Mouse (Mus musculus) gastrocnemius, adult 18-20 months (tissue): ENCODE data around the gene Skint7. TPM values are rescaled to one million over a fixed set of nuclear protein-coding genes. Genes with fewer than 3 reads are reported as not detected.
"Not testable (repeated sequence)": the region's sequence is repeated elsewhere in the genome, so short reads cannot be mapped to it uniquely, and the experiment has no call there.

ENCODE experiments used
- DNase-seq: peaks from one replicate; pipeline ENCODE4 v3.0.0; 2021; ENCODE audit warnings: low spot score
- long read RNA-seq, 2 experiments: library from polyadenylated mRNA; stranded (forward); transcript quantifications; one replicate each; pipeline ENCODE4 v2.0.0; 2021
- total RNA-seq, 2 experiments: library from RNA; stranded (reverse); gene quantifications; 2 replicates each; pipeline ENCODE4 v1.2.3; 2021

Gene Skint7
- total RNA-seq = not detected
- long read RNA-seq, experiment 1 = 0 reads
- long read RNA-seq, experiment 2 = 0 reads

GRCm38 (mm10) chr4:111972623-111973022 is at the start of gene Skint7:
TSS of gene Skint7 (plus strand) at chr4:111972923.
- no peak for DNase-seq

DNA sequence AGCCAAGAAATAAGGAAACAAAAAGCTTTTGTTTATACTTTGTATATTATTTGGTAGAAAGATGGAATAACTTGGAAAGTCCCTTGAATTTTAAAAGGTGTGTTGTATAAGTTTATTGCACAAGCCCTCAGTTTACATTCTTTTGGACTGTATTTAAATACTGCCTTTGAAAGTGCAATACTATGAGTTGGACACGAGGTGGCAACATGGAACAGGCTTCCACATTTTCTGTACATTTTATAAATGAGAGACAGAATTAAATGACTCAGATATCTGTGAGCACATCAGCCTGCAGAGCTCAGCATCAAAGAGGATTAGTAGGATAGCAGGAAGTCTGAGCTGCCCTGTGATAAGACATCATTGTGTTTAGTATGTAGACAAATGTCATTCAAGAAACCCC is 11.4 kb upstream of the Skint7 start:
- DNase-seq = no peak

GRCm38 (mm10) chr4:111963241-111963640 is 9.5 kb upstream of the Skint7 start:
- not testable (repeated sequence) for DNase-seq

DNA sequence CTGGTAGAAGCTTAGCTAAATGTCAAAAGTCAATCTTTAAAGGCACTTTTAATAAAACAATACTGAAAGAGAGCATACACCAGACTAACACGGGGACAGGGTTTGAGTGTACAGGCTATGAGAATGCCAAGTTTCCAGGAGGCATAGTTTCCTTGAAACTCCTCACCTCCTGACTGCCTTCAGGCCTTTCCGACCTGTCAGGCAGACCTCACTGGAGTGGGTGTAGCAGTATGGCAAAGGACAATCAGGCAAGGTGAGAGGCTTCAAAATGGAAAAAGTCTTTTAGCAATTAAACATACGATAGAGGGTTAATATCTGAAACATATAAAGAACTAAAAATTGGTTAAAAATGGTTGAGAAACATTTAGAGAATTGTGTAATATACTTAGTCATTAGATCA is 9.1 kb upstream of the Skint7 start:
- DNase-seq = no peak

GRCm38 (mm10) chr4:112005969-112006368 is 33.2 kb downstream of the Skint7 start, which contains the start of gene Skint1:
TSS of gene Skint1 (plus strand) at chr4:112006269.
- no peak for DNase-seq

Other genes with a start within 250 kb of the Skint7 start
- not detected for gene Slc5a9, start 70.0 kb upstream of the Skint7 start, total RNA-seq
- gene Skint8, start 53.5 kb upstream of the Skint7 start, total RNA-seq = not detected
- not detected for gene Skint1, start 33.3 kb downstream of the Skint7 start, total RNA-seq
- not detected for gene Skint4, start 99.1 kb downstream of the Skint7 start, total RNA-seq